Comparison of ENCODE assay signal across 8 mouse cellular contexts in genomic region chr10:120635818-120636543, GRCm38 (mm10).
A peak's percentile ranks its signal among the peaks of the same experiment; 100 is the strongest.
DNase-seq lines count a peak whose midpoint lies in the region; ATAC-seq lines count a peak whose summit lies in the region.

No protein-coding gene starts in this region.

- H3K36me3 ChIP-seq in forebrain, embryonic 14.5 days (ENCODE audit: control insufficient read depth, insufficient read depth, low read length) = no peaks in the 10 kb centered on the region

- H3K9me3 ChIP-seq in forebrain, embryonic 14.5 days (replicated peaks; ENCODE audit: control insufficient read depth, low read length) = no peaks in the 10 kb centered on the region

- intact Hi-C loops in heart, postnatal 36 days (cut with DNase I) = no loop called here
- intact Hi-C loops in left cerebral cortex, postnatal 36 days (cut with DNase I) = no loop called here

- H3K9ac ChIP-seq in forebrain, embryonic 14.5 days (ENCODE audit: low read length) = 0 out of 2 replicates have a peak overlapping the region, but pooled peaks have one; percentile 17

- 66% methylated on average over 21 of the region's 21 CpGs for WGBS in forebrain, embryonic 14.5 days

- peaks cover 5% of the 10 kb centered on the region; the same call in 1 of the 2 replicates for H3K4me1 ChIP-seq in forebrain, embryonic 14.5 days (ENCODE audit: control insufficient read depth, insufficient read depth, low read length)

- no peaks in the 10 kb centered on the region for H3K27me3 ChIP-seq in forebrain, embryonic 14.5 days (replicated peaks; ENCODE audit: control insufficient read depth, insufficient read depth, low read length)

- peak; percentile 72 for ATAC-seq in forebrain, embryonic 14.5 days
- ATAC-seq in megakaryocyte-erythroid progenitor cell, adult 5-6 weeks (replicated peaks; ENCODE audit: low FRiP score, low TSS enrichment, poor library complexity, severe bottlenecking) = peak; percentile 72
- ATAC-seq in inflammation-experienced regulatory T-cells, adult 6 months = no peak

- peak overlapping the region; percentile 14; the same call in 1 of the 2 replicates for H3K27ac ChIP-seq in forebrain, embryonic 14.5 days (ENCODE audit: low read depth, low read length)

- no peak overlapping the region for H3K4me3 ChIP-seq in forebrain, embryonic 14.5 days (ENCODE audit: low read depth, low read length)

- H3K4me2 ChIP-seq in forebrain, embryonic 14.5 days (ENCODE audit: low read length) = 0 out of 2 replicates have a peak overlapping the region, but pooled peaks have one; percentile 20

- DNase-seq in kidney, postnatal 10 days = peak; percentile 38
- DNase-seq in kidney, adult 8-10 months = no peak
- DNase-seq in adrenal gland, postnatal 14 days = peak; percentile 89
- peak; percentile 72 for DNase-seq in forebrain, embryonic 14.5 days (ENCODE audit: low spot score)
- peak; percentile 46 to 67 for DNase-seq in heart, postnatal 36 days
- no peak for DNase-seq in left cerebral cortex, postnatal 36 days (ENCODE audit: low spot score in 2 of 2)

Comparison
In these comparisons a context has a peak if more than half of its experiments do, and no peak if none do; other contexts are left out.
1. DNase-seq: peak in kidney, postnatal 10 days (single experiment), adrenal gland, postnatal 14 days (single experiment), forebrain, embryonic 14.5 days (single experiment) and heart, postnatal 36 days (2 of 2); none in kidney, adult 8-10 months (0 of 2) and left cerebral cortex, postnatal 36 days (0 of 2).